Mouse (Mus musculus) heart, embryonic 16.5 days (tissue): ENCODE results near the gene Rbm28. TPM values are rescaled to one million over a fixed set of nuclear protein-coding genes. Genes with fewer than 3 reads are reported as not detected.
A peak's percentile ranks its signal among the peaks of the same experiment; 100 is the strongest.

Experiments used
- ATAC-seq: fragments of 200-750 bp; cut with Nextera tagmentation; replicated peaks from 2 replicates; pipeline ENCODE4 v1.8.0; 2017; ENCODE audit warnings: moderate number of reproducible peaks; ENCODE audit not compliant: insufficient read depth, low FRiP score; ENCODE audit errors: extremely low read depth
- H3K27ac ChIP-seq: fragments of 300-500 bp; sonication (generic); 2 replicates; pipeline ENCODE4 v1.5.1; 2014; ENCODE audit warnings: mild to moderate bottlenecking, low read length, control low read depth, moderate library complexity
- H3K27me3 ChIP-seq: fragments of 300-500 bp; sonication (generic); 2 replicates; pipeline ENCODE4 v1.6.1; 2014; ENCODE audit warnings: low read length, mixed read lengths; ENCODE audit not compliant: control insufficient read depth, insufficient read depth
- H3K36me3 ChIP-seq: fragments of 300-500 bp; sonication (generic); 2 replicates; pipeline ENCODE4 v1.6.1; 2014; ENCODE audit not compliant: control insufficient read depth, insufficient read depth
- H3K4me1 ChIP-seq: fragments of 300-500 bp; sonication (generic); 2 replicates; pipeline ENCODE4 v1.6.1; 2014; ENCODE audit warnings: low read length, mixed read lengths; ENCODE audit not compliant: control insufficient read depth, insufficient read depth
- H3K4me2 ChIP-seq: fragments of 300-500 bp; sonication (generic); 2 replicates; pipeline ENCODE4 v1.6.1; 2014; ENCODE audit warnings: low read depth, mild to moderate bottlenecking, control low read depth, low read length
- H3K4me3 ChIP-seq: fragments of 300-500 bp; sonication (generic); 2 replicates; pipeline ENCODE4 v1.5.1; 2014; ENCODE audit warnings: mild to moderate bottlenecking, control low read depth, low read length
- H3K9ac ChIP-seq: fragments of 300-500 bp; sonication (generic); 2 replicates; pipeline ENCODE4 v1.6.1; 2014; ENCODE audit warnings: low read length, control low read depth
- H3K9me3 ChIP-seq: fragments of 300-500 bp; sonication (generic); replicated peaks from 2 replicates; pipeline ENCODE4 v1.6.1; 2016; ENCODE audit warnings: low read length; ENCODE audit not compliant: control insufficient read depth
- WGBS: fragments of 180-500 bp; shearing (Covaris S2); extraction: QIAGEN DNeasy Blood & Tissue Kit; methylation state at CpG from one replicate; pipeline ENCODE4 v1.1.7; 2014; 5-methylcytosine and 5-hydroxymethylcytosine counted together
- polyA plus RNA-seq: library from polyadenylated mRNA; unstranded; fragments of >200 nt; fragmentation: Nextera tagmentation; extraction: Ambion mirVana; gene quantifications from 2 replicates; pipeline ENCODE4 v1.2.1, GENCODE M21; 2015

Gene Rbm28
- polyA plus RNA-seq, 1 experiment from 2014 or later, result 23.5 TPM

DNA sequence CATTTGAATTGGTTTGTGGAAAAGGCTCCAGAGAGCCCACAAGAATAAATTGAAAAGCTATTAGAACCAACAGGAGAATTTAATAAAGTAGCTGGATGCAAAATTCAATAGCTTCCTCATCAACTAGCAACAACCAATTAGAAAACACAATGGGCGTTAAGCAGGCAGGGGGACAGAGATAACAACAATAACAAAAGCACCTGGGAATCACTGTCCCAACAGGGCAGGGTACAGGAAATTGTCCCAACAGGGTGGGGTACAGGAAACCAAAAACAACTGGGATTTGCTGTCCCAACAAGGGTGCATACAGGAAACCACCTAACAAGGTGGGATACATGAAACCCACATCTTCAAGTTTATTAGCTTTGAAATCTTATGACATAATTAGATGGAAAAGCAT lies 56.4 kb downstream of the Rbm28 start:
- Histone ChIP-seq H3K9me3 (peaks cover 13% of the 10 kb centered on the region), H3K4me1 (no peaks in the 10 kb centered on the region), H3K27me3 (no peaks in the 10 kb centered on the region), H3K36me3 (no peaks in the 10 kb centered on the region), H3K27ac (no peak overlapping the region), H3K4me3 (no peak overlapping the region), H3K9ac (no peak overlapping the region), H3K4me2 (no peak overlapping the region)
- no peak for ATAC-seq
- WGBS, result 49% methylated on average over 1 of the region's 1 CpGs

DNA sequence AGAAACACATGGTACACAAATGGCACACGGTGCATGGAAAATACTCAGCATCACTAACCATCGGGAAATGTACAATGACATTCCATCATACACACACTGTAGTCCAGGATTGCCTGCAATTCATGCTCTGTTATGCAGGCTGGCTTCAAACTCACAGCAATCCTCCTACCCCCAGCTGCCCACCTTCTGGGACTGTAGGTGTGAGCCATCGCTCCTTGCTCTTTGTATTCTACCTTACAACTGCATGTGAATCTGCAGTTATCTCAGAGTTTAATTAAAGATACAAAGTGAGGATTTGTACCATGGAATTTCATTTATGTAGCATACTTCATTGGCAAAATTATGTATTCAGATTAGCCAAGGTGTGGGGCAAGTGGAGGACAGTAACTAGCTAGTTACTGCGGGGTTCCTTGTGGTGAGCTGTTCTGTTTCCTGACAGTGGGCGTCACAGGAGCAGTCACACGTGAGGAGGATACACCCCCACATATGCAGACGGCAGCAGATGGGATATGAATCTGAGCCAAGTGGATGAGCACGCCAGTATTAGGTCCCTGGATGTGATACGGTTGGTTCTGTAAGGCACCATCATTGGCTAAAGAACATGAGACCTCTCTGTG lies 63.5 kb downstream of the Rbm28 start:
- Histone ChIP-seq H3K4me2 (no peak overlapping the region), H3K4me3 (no peak overlapping the region), H3K36me3 (no peaks in the 10 kb centered on the region), H3K9me3 (peaks cover 2% of the 10 kb centered on the region; the same call in 1 of the 2 replicates), H3K27ac (no peak overlapping the region), H3K9ac (no peak overlapping the region), H3K27me3 (no peaks in the 10 kb centered on the region), H3K4me1 (no peaks in the 10 kb centered on the region)
- ATAC-seq, result no peak
- WGBS, result 76% methylated on average over 9 of the region's 9 CpGs

DNA sequence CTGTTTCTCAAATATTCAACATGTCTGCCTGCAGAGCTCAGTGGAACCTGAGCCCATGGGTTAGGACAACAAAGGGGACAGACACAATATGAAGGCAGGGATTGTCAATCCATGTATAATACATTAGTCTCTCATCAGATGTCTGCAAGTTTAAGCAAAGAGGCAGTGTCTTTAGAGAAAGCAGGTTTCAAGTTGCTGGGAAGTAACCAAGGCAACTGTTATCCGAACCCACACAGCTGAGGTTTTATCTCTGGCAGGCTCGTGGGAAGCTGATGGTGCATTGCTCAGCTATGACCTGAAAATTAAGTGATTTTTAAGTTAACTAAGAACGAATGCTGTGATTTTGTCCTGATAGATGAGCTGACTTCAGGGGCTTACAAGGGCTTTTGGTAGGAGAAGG lies 64.4 kb downstream of the Rbm28 start:
- no peak overlapping the region for H3K4me3 ChIP-seq
- no peak for ATAC-seq
- no peaks in the 10 kb centered on the region for H3K36me3 ChIP-seq
- peaks cover 4% of the 10 kb centered on the region; the same call in 1 of the 2 replicates for H3K9me3 ChIP-seq
- H3K9ac ChIP-seq, result no peak overlapping the region
- H3K27me3 ChIP-seq, result no peaks in the 10 kb centered on the region
- H3K4me2 ChIP-seq, result no peak overlapping the region
- H3K4me1 ChIP-seq, result no peaks in the 10 kb centered on the region
- no peak overlapping the region for H3K27ac ChIP-seq
- 29% methylated on average over 3 of the region's 3 CpGs for WGBS

DNA sequence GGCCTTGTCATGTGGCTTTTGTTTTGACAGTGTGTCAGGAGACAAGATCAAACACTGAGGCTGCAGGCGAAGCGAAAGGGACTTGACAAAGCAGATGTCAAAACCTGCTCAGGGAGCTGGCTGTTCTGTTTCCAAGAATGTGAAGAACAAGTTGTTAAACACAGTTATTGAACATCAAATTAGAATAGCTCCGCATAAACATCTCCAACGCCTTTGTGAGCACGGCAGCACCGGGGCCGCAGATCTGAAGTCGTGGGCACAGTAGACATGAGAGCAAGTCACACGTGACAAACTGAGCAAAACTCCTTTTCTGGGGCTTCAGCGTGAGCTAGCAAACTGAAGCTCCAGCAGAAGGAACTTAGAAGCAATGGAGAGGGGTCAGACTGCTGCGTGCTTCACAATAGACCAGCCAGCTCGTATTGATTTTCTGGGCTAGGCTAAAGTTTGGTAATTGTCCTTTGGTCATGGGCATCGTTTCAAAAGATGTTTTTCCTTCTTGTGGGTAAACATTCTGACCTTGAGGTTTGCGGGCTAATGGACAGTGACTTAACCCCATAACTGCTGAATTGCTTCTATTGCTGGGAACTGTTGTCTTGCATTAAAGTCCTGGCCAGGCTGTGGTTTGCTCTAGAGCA lies 65.2 kb downstream of the Rbm28 start:
- Histone ChIP-seq H3K36me3 (no peaks in the 10 kb centered on the region), H3K9ac (no peak overlapping the region), H3K27me3 (no peaks in the 10 kb centered on the region), H3K9me3 (peaks cover 4% of the 10 kb centered on the region; the same call in 1 of the 2 replicates), H3K27ac (no peak overlapping the region), H3K4me3 (no peak overlapping the region), H3K4me1 (no peaks in the 10 kb centered on the region), H3K4me2 (no peak overlapping the region)
- 71% methylated on average over 14 of the region's 14 CpGs for WGBS
- ATAC-seq, result no peak

DNA sequence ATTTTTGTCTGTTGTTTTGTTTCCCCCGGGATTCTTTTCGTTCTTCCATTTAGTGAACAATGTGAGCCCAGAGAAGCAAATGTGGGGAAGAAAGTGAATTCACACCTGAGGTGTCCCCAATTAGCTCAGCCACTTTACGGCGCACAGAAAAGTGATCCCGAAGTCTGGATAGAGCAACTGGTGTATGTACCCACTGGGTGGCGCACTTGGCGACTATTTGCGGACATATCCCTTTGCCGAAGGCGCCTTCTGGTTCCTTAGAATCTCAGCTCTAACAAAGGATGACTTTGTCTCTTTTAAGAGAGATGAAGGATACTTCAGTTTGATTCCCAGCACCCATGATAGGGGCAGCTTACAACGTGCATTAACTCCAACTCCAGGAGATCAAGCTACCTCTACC lies 71.9 kb downstream of the Rbm28 start:
- Histone ChIP-seq H3K9ac (no peak overlapping the region), H3K36me3 (no peaks in the 10 kb centered on the region), H3K4me3 (no peak overlapping the region), H3K9me3 (peaks cover 13% of the 10 kb centered on the region), H3K4me2 (no peak overlapping the region), H3K27ac (no peak overlapping the region), H3K4me1 (no peaks in the 10 kb centered on the region), H3K27me3 (no peaks in the 10 kb centered on the region; the same call in 1 of the 2 replicates)
- ATAC-seq, result no peak
- 54% methylated on average over 11 of the region's 11 CpGs for whole genome bisulfite sequencing

DNA sequence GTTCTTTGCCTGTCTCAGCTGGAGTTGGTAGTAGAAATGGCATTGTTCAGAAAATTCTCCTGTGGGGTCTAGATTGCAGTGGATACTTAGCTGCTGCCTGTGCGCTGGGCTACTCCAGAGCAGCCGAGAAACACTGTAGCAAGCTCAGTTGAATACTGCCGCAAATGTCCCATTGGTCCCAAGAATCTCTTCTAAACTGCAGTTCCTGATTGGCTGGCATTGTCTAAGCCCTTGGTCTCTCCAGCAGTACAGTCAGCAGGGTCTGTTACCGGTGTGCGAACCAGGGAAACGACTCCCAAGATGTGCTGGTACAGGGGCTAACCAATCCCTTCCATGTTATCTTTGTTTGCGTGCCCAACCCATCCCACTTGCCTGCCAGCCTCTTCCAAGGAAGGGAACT lies 72.6 kb downstream of the Rbm28 start:
- no peak for ATAC-seq
- H3K4me1 ChIP-seq, result no peaks in the 10 kb centered on the region
- no peak overlapping the region for H3K4me2 ChIP-seq
- no peak overlapping the region for H3K4me3 ChIP-seq
- no peaks in the 10 kb centered on the region; the same call in 1 of the 2 replicates for H3K27me3 ChIP-seq
- 81% methylated on average over 7 of the region's 7 CpGs for WGBS
- H3K9me3 ChIP-seq, result peaks cover 13% of the 10 kb centered on the region
- no peaks in the 10 kb centered on the region for H3K36me3 ChIP-seq
- H3K27ac ChIP-seq, result no peak overlapping the region
- no peak overlapping the region for H3K9ac ChIP-seq

DNA sequence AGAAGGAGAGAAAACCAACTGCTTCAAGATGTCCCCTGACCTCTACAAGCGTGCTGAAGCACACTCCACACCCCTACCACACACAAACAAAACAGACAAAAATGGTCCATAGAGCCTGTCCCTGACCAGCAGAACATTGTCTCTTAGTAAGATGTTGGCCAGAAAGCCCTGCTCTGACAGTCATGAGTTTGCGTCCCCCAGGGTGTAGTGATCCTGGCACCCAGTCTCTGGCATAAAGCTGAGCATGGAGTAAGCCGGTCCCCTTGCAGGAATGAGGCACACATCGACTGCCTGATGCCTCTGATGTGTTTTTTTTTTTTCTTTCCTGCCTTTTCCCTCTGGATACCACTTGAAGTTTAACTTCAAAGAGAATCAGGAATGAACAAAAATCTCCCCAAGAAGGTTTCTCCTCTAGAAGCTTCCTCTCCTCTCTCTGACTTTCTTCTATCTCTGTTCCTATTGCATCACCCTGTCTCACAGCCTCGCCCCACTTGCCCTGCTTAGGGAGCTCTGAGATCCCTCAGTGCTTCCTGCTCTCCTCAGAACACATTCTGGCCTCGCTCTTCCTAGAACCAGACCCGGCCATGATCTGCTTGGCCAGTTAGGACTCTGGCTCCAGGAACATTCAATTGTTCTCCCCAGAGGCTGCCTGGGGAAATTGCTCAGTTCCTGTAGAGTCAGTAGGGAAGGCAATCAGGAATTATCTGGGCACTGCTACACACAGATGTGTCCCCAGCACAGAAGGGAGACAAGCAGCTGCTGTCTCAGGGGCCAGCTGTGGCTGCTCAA lies 76.7 kb downstream of the Rbm28 start:
- no peak overlapping the region for H3K27ac ChIP-seq
- 58% methylated on average over 7 of the region's 7 CpGs for WGBS

DNA sequence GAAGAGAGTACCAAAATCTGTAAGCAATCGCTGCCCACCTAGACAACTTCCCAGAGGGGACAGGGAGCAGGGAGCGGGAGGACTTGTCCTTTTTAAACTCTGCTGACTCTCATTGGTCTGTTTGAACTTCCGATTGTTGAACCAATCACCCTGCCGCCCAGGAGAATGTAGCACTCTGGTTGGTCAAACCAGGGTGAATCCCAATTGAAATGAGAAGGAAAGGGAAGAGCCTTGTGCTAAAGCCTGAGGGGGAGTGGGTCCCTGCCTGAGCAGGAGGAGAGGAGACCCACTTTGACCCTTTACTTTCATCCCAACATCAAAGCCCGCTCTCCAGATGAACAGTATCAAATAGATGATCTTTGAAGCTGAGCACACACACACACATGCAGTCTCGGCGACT lies 80.4 kb downstream of the Rbm28 start:
- Histone ChIP-seq H3K4me2 (no peak overlapping the region), H3K27me3 (no peaks in the 10 kb centered on the region), H3K27ac (no peak overlapping the region), H3K4me3 (no peak overlapping the region), H3K9ac (no peak overlapping the region), H3K9me3 (no peaks in the 10 kb centered on the region), H3K36me3 (no peaks in the 10 kb centered on the region), H3K4me1 (no peaks in the 10 kb centered on the region)
- 67% methylated on average over 7 of the region's 7 CpGs for WGBS
- no peak for ATAC-seq

More for the DNA sequence above, 76.7 kb downstream of the Rbm28 start:
- Histone ChIP-seq H3K4me3 (no peak overlapping the region), H3K9me3 (peaks cover 9% of the 10 kb centered on the region), H3K27me3 (no peaks in the 10 kb centered on the region; the same call in 1 of the 2 replicates), H3K4me1 (no peaks in the 10 kb centered on the region), H3K4me2 (no peak overlapping the region), H3K36me3 (no peaks in the 10 kb centered on the region), H3K9ac (no peak overlapping the region)
- ATAC-seq, result peak; percentile 70

DNA sequence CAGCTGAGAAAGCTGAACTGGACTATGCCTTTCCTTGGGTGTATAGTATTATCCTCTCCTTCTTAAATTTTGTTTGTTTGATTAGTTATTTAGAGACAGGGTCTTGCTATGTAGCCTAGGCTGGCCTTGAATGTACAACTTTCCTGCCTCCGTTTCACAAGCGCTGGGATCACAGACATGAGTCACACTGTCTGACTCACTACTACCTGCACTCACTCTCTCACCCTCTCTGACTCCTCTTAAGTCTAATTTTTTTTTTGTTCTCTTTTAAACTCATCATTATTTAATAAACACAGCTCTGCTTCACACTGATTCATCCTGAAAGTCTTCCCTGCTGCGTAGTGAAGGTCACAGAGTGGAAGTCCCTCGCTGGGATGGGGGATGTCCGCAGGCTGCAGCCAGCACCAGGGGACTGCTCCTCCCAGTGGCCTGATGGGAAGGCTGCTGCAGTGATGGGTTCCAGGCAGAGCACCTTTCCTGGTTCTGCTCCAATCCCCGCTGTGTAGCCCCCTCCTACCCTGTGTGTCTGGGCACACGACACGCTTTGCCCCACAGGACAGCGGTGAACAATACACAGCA lies 81.9 kb downstream of the Rbm28 start:
- H3K36me3 ChIP-seq, result no peaks in the 10 kb centered on the region
- WGBS, result 42% methylated on average over 9 of the region's 9 CpGs
- no peaks in the 10 kb centered on the region for H3K4me1 ChIP-seq
- H3K4me2 ChIP-seq, result no peak overlapping the region
- H3K4me3 ChIP-seq, result no peak overlapping the region
- no peak for ATAC-seq
- H3K9me3 ChIP-seq, result no peaks in the 10 kb centered on the region
- no peak overlapping the region for H3K27ac ChIP-seq
- no peak overlapping the region for H3K9ac ChIP-seq
- no peaks in the 10 kb centered on the region for H3K27me3 ChIP-seq
